In the genomic region with DNA sequence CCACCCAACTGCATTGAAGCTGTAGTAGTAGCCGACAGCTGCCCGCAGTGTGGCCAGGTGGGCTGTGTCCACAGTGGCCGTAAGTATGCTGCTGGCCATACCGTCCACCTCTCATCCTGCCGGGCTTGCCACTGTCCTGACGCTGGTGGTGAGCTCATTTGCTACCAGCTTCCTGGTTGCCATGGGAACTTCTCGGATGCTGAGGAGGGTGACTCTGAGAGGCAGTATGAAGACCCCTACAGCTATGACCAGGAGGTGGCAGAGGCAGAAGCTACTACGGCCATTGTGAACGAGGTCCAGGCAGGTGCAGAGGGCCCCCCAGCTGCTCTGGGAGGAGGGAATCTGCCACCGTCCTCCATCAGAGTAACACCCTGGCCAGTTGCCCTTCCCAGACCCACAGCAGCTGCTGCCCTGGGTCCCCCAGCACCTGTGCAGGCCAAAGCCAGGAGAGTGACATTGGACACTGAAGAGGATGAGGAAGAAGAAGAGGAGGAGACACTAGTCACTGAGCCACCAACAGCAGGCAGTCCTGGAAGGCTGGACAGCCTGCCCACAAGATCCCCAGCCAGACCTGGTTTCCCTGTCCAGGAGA, we compare ENCODE assay signal across 25 mouse cellular contexts. TPM values are rescaled to one million over a fixed set of nuclear protein-coding genes. Genes with fewer than 3 reads are reported as not detected.
DNase-seq lines count a peak whose midpoint lies in the region; ATAC-seq lines count a peak whose summit lies in the region.
"Had no signal": no experiment of that assay in that cellular context is flagged by ENCODE, and none has a peak within 500 bp of the region (broad histone marks: within the 10 kb centered on the region; RNA-seq: fewer than 3 reads in every experiment).

No protein-coding gene starts in this region.

- peaks cover 49% of the 10 kb centered on the region for H3K4me1 ChIP-seq in forebrain, embryonic 10.5 days
- H3K4me1 ChIP-seq in forebrain, embryonic 16.5 days (replicated peaks; ENCODE audit: control insufficient read depth, insufficient read depth, low read length) = peaks cover 5% of the 10 kb centered on the region
- H3K4me1 ChIP-seq in hindbrain, embryonic 15.5 days (replicated peaks) = peaks cover 29% of the 10 kb centered on the region
- H3K4me1 ChIP-seq in hindbrain, embryonic 13.5 days (replicated peaks) = peaks cover 43% of the 10 kb centered on the region

- H3K4me2 ChIP-seq in forebrain, embryonic 16.5 days (ENCODE audit: low read length) = no peak overlapping the region
- no peak overlapping the region for H3K4me2 ChIP-seq in hindbrain, embryonic 15.5 days
- no peak overlapping the region for H3K4me2 ChIP-seq in hindbrain, embryonic 13.5 days
- H3K4me2 ChIP-seq: embryonic facial prominence, embryonic 12.5 days; midbrain, embryonic 12.5 days; neural tube, embryonic 13.5 days; stomach, embryonic 15.5 days had no signal

- no peaks in the 10 kb centered on the region for H3K27me3 ChIP-seq in forebrain, embryonic 10.5 days (ENCODE audit: poor library complexity, severe bottlenecking)
- no peaks in the 10 kb centered on the region for H3K27me3 ChIP-seq in forebrain, embryonic 16.5 days (replicated peaks; ENCODE audit: control insufficient read depth, insufficient read depth, low read length)
- no peaks in the 10 kb centered on the region for H3K27me3 ChIP-seq in hindbrain, embryonic 15.5 days
- H3K27me3 ChIP-seq in hindbrain, embryonic 13.5 days = no peaks in the 10 kb centered on the region
- H3K27me3 ChIP-seq: embryonic facial prominence, embryonic 12.5 days; midbrain, embryonic 12.5 days; neural tube, embryonic 13.5 days; stomach, embryonic 15.5 days had no signal

- no peak for DNase-seq in forebrain, embryonic 10.5 days (ENCODE audit: extremely low spot score, low spot score)
- peak; percentile 30 for DNase-seq in retina, postnatal 1 day
- DNase-seq in retina, embryonic 14.5 days (ENCODE audit: low spot score) = no peak
- DNase-seq in thymus, postnatal 10 days (ENCODE audit: low spot score in 2 of 2) = no peak
- DNase-seq: adrenal gland, adult 8-10 months; gastrocnemius, postnatal 10 days; heart, postnatal 14 days; kidney, adult 11 months; kidney, postnatal 14 days; layer of hippocampus, adult 9-11 months; liver; lung, adult 2 months; lung, postnatal 10 days; right cerebral cortex, postnatal 14 days; thymus, postnatal 36 days had no signal

- no peak overlapping the region for H3K4me3 ChIP-seq in forebrain, embryonic 10.5 days
- H3K4me3 ChIP-seq in forebrain, embryonic 16.5 days (replicated peaks; ENCODE audit: low read length) = no peak overlapping the region
- H3K4me3 ChIP-seq in hindbrain, embryonic 15.5 days = no peak overlapping the region
- H3K4me3 ChIP-seq in hindbrain, embryonic 13.5 days = no peak overlapping the region
- H3K4me3 ChIP-seq: embryonic facial prominence, embryonic 12.5 days; midbrain, embryonic 12.5 days; neural tube, embryonic 13.5 days; stomach, embryonic 15.5 days had no signal

- H3K36me3 ChIP-seq in forebrain, embryonic 10.5 days (replicated peaks) = no peaks in the 10 kb centered on the region
- H3K36me3 ChIP-seq in forebrain, embryonic 16.5 days (ENCODE audit: control insufficient read depth, insufficient read depth) = no peaks in the 10 kb centered on the region
- no peaks in the 10 kb centered on the region for H3K36me3 ChIP-seq in hindbrain, embryonic 15.5 days
- H3K36me3 ChIP-seq in hindbrain, embryonic 13.5 days = no peaks in the 10 kb centered on the region
- H3K36me3 ChIP-seq: G1E; midbrain, embryonic 12.5 days; neural tube, embryonic 13.5 days; stomach, embryonic 15.5 days had no signal

- 0 out of 2 replicates have a peak overlapping the region, but pooled peaks have one; percentile 44 for H3K27ac ChIP-seq in forebrain, embryonic 10.5 days
- H3K27ac ChIP-seq in forebrain, embryonic 16.5 days (ENCODE audit: low read length) = no peak overlapping the region
- no peak overlapping the region for H3K27ac ChIP-seq in hindbrain, embryonic 15.5 days (replicated peaks)
- H3K27ac ChIP-seq in hindbrain, embryonic 13.5 days = no peak overlapping the region
- H3K27ac ChIP-seq: liver, embryonic 14.5 days; macrophage; midbrain, embryonic 12.5 days; neural tube, embryonic 13.5 days; stomach, embryonic 15.5 days had no signal

- 73% methylated on average over 10 of the region's 10 CpGs for WGBS in forebrain, embryonic 10.5 days
- WGBS in forebrain, embryonic 16.5 days = 58% methylated on average over 10 of the region's 10 CpGs
- 50% methylated on average over 10 of the region's 10 CpGs for WGBS in hindbrain, embryonic 15.5 days
- WGBS in hindbrain, embryonic 13.5 days = 52% methylated on average over 10 of the region's 10 CpGs

- no peak overlapping the region for H3K9ac ChIP-seq in forebrain, embryonic 16.5 days (replicated peaks; ENCODE audit: low read depth, low read length)
- no peak overlapping the region for H3K9ac ChIP-seq in hindbrain, embryonic 15.5 days
- H3K9ac ChIP-seq in hindbrain, embryonic 13.5 days = no peak overlapping the region
- H3K9ac ChIP-seq: liver, embryonic 14.5 days; midbrain, embryonic 12.5 days; neural tube, embryonic 13.5 days; stomach, embryonic 15.5 days had no signal

- H3K9me3 ChIP-seq in forebrain, embryonic 10.5 days = no peaks in the 10 kb centered on the region
- no peaks in the 10 kb centered on the region for H3K9me3 ChIP-seq in forebrain, embryonic 16.5 days (ENCODE audit: control insufficient read depth, low read length)
- no peaks in the 10 kb centered on the region for H3K9me3 ChIP-seq in hindbrain, embryonic 15.5 days
- H3K9me3 ChIP-seq in hindbrain, embryonic 13.5 days = no peaks in the 10 kb centered on the region
- H3K9me3 ChIP-seq: embryonic facial prominence, embryonic 12.5 days; G1E; midbrain, embryonic 12.5 days; neural tube, embryonic 13.5 days; stomach, embryonic 15.5 days had no signal

- ATAC-seq in forebrain, embryonic 16.5 days = no peak
- peak; percentile 43; the same call in 1 of the 2 replicates for ATAC-seq in hindbrain, embryonic 15.5 days (ENCODE audit: low FRiP score, low read depth)
- no peak for ATAC-seq in hindbrain, embryonic 13.5 days (ENCODE audit: low FRiP score)

RNA-seq across cellular contexts. Expression of gene Fbln2, which starts 21.3 kb away (rescaled TPM):
- 30.5 and 35.4 TPM in 2 replicates for polyA plus RNA-seq in forebrain, embryonic 10.5 days (2016; fragmentation: Nextera tagmentation; extraction: Ambion mirVana)
- polyA plus RNA-seq in forebrain, embryonic 16.5 days (2015; fragmentation: Nextera tagmentation; extraction: Ambion mirVana) = 17.6 and 20.3 TPM in 2 replicates
- 28.7 and 29.0 TPM in 2 replicates for polyA plus RNA-seq in hindbrain, embryonic 15.5 days (2015; fragmentation: Nextera tagmentation; extraction: Ambion mirVana)
- polyA plus RNA-seq in hindbrain, embryonic 13.5 days (2015; fragmentation: Nextera tagmentation; extraction: Ambion mirVana) = 27.4 and 32.0 TPM in 2 replicates
- polyA plus RNA-seq: G1E had no signal
